Mouse (Mus musculus): ENCODE results near the gene B3gnt2. TPM values are rescaled to one million over a fixed set of nuclear protein-coding genes. Genes with fewer than 3 reads are reported as not detected.
A peak's percentile ranks its signal among the peaks of the same experiment; 100 is the strongest.
"Not testable (repeated sequence)": the region's sequence is repeated elsewhere in the genome, so short reads cannot be mapped to it uniquely, and the experiment has no call there.

Gene B3gnt2
- total RNA-seq, 1 experiment from 2014 or later = 38.9 TPM

DNA sequence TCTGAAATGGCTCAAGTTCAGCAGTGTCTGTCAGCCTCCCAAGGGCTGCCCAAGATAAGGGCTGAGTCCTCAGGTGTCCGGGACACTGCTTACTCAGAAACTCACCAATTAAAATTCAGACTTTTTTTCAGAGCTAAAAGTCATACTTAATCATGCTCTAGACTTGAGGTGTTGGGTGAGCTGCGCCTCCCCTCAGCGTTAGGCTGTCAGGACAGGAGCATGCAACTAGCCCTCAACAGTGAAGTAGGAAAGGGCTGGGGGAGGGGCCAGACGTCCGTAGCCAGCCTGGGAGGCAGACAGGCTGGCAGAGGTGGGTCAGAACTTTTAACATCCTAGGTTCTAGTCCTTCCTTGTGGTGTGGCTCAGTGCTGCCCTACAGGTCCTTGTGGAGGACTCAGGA is 108.2 kb downstream of the B3gnt2 start:
- ATAC-seq (ENCODE audit: extremely low read depth, insufficient number of reproducible peaks, low FRiP score, poor library complexity, severe bottlenecking) = no peak

- ATAC-seq (ENCODE audit: extremely low read depth, insufficient number of reproducible peaks, low FRiP score, poor library complexity, severe bottlenecking) = no peak
Observed at GRCm38 (mm10) chr11:22751592-22751991, 109.2 kb downstream of the B3gnt2 start.

GRCm38 (mm10) chr11:22747406-22747805 is 113.4 kb downstream of the B3gnt2 start:
- ATAC-seq (ENCODE audit: extremely low read depth, insufficient number of reproducible peaks, low FRiP score, poor library complexity, severe bottlenecking) = no peak

DNA sequence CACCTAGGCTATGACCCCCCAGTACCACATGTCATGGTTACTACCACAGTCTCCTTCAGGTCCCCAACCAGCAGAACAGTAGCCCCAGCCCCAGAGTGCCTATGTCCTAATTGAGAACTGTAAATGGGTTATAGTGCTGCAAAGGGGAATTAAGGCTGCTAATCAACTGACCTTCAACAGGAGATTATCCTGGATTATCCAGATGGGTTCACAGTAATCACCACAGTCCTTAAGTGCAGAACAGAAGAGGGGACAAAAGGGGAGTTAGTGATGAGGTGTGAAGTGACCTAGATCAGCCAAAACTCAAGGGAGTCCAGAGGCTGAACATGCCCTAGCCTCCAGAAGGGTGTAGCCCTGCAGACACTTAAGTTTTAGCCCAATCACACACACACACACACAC is 115.4 kb downstream of the B3gnt2 start:
- no peak for ATAC-seq (ENCODE audit: extremely low read depth, insufficient number of reproducible peaks, low FRiP score, poor library complexity, severe bottlenecking)

DNA sequence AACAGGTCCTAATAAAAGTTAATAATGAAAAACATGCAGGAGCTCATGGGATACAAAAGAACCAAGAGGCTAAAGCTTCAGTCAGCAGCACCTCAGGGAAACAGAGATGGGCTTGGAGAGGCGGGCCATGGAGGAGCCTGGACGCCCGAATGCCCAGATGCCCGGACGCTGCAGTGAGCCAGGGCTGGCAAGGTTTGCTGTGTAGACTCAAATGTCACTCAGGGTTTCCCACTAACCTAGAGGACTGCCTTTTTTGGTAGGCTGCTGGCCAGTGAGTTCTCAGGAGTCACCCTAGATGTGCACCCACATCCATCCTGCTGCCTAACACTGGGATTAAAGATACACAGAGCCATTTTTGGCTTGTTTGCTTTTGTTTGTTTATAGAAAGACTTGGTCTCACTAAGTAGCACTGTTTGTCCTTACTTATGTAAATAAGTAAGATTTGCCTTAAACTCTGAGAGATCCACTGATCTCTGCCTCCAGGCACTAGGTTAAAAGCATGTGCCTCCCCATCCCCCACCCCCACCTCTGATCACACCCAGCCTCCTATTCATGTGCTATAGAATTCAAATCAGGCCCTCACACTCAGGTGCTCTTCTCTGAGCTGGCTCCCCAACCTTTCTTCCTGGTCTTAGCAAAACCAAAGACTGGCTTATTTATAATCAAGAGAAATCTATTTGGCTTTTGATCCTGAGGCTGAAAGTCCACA is 117.0 kb downstream of the B3gnt2 start:
- no peak for ATAC-seq (ENCODE audit: extremely low read depth, insufficient number of reproducible peaks, low FRiP score, poor library complexity, severe bottlenecking)

DNA sequence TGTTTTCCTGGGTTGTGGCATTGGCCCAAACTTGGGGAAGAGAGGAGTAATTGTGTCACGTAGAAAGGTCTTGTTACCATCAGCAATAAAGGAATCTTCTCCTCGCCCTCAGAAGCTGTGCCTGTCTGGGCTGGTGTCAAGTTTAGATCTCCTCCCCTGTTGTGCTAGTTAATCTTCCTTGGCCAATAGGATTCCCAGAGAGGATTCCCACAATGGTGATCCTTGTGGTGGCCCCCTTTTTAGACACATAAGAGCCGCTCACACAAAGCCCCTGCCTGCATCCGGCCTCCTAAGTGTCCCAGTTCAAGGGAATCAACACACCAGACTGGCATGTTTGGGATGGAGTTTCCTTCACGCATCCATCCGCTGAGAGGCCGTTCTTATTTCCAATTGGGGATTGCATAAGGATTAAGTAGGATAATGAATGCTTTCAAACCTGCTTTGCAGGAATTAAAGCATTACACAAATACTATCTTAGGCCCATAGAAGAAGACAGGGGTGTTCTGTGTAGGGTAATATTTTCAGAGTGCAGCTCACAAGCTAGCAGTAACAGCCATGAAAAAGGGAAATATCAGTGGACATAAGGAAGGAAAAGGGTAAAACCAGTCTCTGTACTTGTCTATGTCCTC is 118.6 kb downstream of the B3gnt2 start:
- no peak for ATAC-seq (ENCODE audit: extremely low read depth, insufficient number of reproducible peaks, low FRiP score, poor library complexity, severe bottlenecking)

DNA sequence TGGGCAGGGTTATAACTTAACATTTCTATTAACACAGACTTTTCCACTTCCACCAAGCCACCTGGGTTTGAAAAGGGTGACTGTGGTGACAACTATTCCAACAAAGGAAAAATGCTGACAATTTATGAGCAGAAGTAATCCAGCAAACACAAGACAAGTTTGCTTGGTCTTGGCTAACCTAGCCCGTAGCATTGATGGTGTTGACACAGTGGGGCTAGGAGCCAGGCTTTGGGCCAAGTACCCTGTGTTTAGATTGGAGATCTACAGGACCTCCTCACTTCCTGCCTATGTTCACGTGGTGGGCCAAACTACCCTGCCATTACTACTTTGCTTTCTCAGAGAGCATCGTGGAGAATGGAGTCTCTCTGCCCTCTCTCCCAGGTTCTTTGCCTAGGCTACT is 119.3 kb downstream of the B3gnt2 start:
- ATAC-seq (ENCODE audit: extremely low read depth, insufficient number of reproducible peaks, low FRiP score, poor library complexity, severe bottlenecking) = no peak

GRCm38 (mm10) chr11:22739497-22740288 is 121.1 kb downstream of the B3gnt2 start:
- no peak for ATAC-seq (ENCODE audit: extremely low read depth, insufficient number of reproducible peaks, low FRiP score, poor library complexity, severe bottlenecking)

DNA sequence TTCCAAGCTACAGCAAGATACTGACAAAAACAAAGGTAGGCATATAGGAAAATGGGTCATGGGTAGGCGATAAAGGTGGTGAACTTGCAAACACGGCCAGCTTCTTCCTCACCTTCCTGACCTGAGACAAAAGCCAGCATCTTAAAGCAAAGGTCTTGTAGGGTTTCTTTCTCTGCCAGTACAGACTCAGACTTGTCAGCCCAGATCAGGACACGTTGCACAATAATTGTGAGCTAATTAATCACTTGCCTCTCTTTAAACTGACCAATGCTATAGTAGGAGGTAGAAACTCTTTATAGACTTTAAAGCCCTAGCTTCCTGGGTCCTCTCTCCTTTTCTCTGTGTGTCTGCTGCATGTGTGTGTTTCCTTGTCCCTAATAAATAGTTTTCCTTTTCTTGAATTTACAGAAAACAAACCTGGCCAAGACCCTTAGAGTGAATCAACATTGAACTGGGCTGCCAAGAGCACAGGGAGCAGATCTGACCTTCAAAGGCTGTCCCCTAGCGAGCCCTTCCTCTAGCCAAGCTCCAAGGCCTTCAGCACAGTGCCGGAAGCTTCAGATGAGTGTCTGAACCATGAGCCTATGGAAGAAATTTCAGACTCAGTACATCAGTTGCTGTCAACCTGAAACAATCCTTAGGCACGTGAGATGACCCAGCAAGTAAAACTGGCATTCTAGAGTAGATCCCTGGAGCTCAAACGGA is 124.1 kb downstream of the B3gnt2 start:
- ATAC-seq (ENCODE audit: extremely low read depth, insufficient number of reproducible peaks, low FRiP score, poor library complexity, severe bottlenecking) = no peak

GRCm38 (mm10) chr11:22735128-22735527 is 125.6 kb downstream of the B3gnt2 start:
- ATAC-seq (ENCODE audit: extremely low read depth, insufficient number of reproducible peaks, low FRiP score, poor library complexity, severe bottlenecking) = not testable (repeated sequence)

- ATAC-seq (ENCODE audit: extremely low read depth, insufficient number of reproducible peaks, low FRiP score, poor library complexity, severe bottlenecking) = no peak
Observed at GRCm38 (mm10) chr11:22733936-22734335, 126.8 kb downstream of the B3gnt2 start.

GRCm38 (mm10) chr11:22732907-22733306 is 127.9 kb downstream of the B3gnt2 start:
- ATAC-seq (ENCODE audit: extremely low read depth, insufficient number of reproducible peaks, low FRiP score, poor library complexity, severe bottlenecking) = no peak

DNA sequence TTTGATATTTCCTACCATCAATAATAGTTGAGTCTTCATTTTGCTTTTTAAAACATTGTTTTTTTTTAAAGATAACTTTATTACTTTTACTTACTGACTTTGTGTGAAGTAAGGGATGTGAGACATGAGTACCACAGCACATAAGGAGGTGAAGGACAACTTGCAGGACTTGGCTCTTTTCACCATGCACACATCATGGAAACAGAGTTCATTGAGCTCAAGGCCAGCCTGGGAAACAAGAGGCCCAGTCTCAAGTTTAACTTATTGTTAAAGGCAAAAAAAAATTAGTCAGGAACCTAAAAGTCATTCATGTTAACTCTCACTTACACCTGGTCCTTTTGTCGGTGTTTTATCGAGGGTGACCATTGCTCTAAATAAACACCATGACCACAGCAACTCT is 137.7 kb downstream of the B3gnt2 start:
- no peak for ATAC-seq (ENCODE audit: extremely low read depth, insufficient number of reproducible peaks, low FRiP score, poor library complexity, severe bottlenecking)

- ATAC-seq (ENCODE audit: extremely low read depth, insufficient number of reproducible peaks, low FRiP score, poor library complexity, severe bottlenecking) = no peak
Observed at GRCm38 (mm10) chr11:22720096-22720495, 140.7 kb downstream of the B3gnt2 start.

DNA sequence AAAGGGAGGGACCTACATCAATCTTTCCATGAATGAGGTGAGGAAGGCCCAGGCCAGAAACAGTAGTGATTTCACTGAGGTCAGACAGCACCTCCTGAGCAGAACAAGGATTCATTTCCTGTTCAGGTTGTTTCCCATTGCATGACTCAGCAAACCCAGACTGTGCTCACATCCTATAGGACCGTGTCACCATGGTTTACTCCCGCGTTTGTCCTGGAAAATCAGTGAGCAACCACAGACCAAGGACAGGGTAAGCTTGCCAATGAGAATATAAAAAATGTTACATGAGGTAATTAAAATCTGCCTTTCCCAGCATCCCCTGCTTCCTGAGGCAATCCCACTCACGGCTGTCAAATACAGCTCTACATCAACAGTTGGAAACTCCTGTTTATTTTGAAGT is 141.2 kb downstream of the B3gnt2 start:
- ATAC-seq (ENCODE audit: extremely low read depth, insufficient number of reproducible peaks, low FRiP score, poor library complexity, severe bottlenecking) = no peak

DNA sequence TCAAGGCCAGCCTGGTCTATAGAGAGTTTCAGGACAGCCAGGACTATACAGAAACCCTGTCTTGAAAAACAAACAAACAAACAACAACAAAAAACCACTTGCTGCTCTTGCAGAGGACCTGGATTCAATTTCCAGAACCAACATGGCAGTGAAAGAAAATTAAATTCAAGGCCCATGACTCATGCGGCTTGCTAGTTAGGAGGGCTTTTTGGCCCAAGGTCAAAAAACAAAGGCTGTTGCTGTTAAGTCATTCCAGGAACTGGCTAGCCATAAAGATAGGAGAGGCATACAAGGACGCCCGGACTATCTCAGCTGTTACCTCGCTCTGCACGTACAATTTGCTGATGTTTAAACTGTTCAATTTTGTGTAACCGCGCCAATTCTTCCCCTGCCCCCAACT is 142.7 kb downstream of the B3gnt2 start:
- no peak for ATAC-seq (ENCODE audit: extremely low read depth, insufficient number of reproducible peaks, low FRiP score, poor library complexity, severe bottlenecking)

GRCm38 (mm10) chr11:22711327-22711726 is 149.4 kb downstream of the B3gnt2 start:
- ATAC-seq (ENCODE audit: extremely low read depth, insufficient number of reproducible peaks, low FRiP score, poor library complexity, severe bottlenecking) = no peak

DNA sequence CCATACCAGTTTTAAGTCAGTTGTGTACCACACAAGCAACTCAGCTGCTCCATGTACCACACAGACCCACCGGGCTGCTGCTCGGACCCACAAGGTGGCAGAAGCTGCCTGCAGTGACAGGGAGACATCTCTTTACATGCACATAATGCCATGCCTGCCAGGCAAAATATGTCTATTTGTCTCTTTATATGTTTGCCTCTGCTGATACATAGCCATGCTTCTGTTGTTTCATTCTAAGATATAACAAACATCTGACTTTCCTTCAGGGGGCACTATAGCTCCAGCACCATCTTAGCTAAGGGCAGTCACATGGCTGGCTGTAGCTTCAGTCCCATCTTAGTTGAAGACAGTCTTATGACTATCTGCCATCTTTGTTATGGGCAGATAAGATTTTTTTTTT is 150.2 kb downstream of the B3gnt2 start:
- peak; percentile 96 for ATAC-seq (ENCODE audit: extremely low read depth, insufficient number of reproducible peaks, low FRiP score, poor library complexity, severe bottlenecking)
